Mouse (Mus musculus): ENCODE data around the gene Fam173a. TPM values are rescaled to one million over a fixed set of nuclear protein-coding genes. Genes with fewer than 3 reads are reported as not detected.
A peak's percentile ranks its signal among the peaks of the same experiment; 100 is the strongest.

Gene Fam173a
- polyA plus RNA-seq, 1 experiment from 2014 or later, result 96.8 TPM

- H3K36me3 ChIP-seq (ENCODE audit: insufficient read depth), result peaks cover 57% of the 10 kb centered on the region
- no peak for TF ChIP-seq CTCF (IDR thresholded peaks at IDR 0.05; ENCODE audit: low read depth)
- H3K4me1 ChIP-seq (ENCODE audit: insufficient read depth), result peaks cover 33% of the 10 kb centered on the region
- H3K27ac ChIP-seq (ENCODE audit: low read depth), result peak overlapping the region; percentile 91; the same call in 1 of the 2 replicates
- H3K27me3 ChIP-seq (ENCODE audit: insufficient read depth, low read length), result no peaks in the 10 kb centered on the region
- peak overlapping the region; percentile 98 for H3K4me2 ChIP-seq
- 82% methylated on average over 8 of the region's 8 CpGs for WGBS
- H3K9me3 ChIP-seq (ENCODE audit: low read depth, low read length), result no peaks in the 10 kb centered on the region
- DNase-seq, result no peak
- peak overlapping the region; percentile 67; the same call in 1 of the 2 replicates for H3K9ac ChIP-seq
- peak overlapping the region; percentile 82 for H3K4me3 ChIP-seq (ENCODE audit: low read depth, low read length)
- ATAC-seq (ENCODE audit: insufficient read depth), result no peak
Observed at GRCm38 (mm10) chr17:25828223-25828594, 35.5 kb upstream of the Fam173a start.

- H3K4me3 ChIP-seq (ENCODE audit: low read depth, low read length), result no peak overlapping the region
- no peak for TF ChIP-seq CTCF (IDR thresholded peaks at IDR 0.05; ENCODE audit: low read depth)
- no peak overlapping the region for H3K4me2 ChIP-seq
- H3K9me3 ChIP-seq (ENCODE audit: low read depth, low read length), result no peaks in the 10 kb centered on the region
- 89% methylated on average over 22 of the region's 22 CpGs for WGBS
- H3K4me1 ChIP-seq (ENCODE audit: insufficient read depth), result peaks cover 33% of the 10 kb centered on the region
- ATAC-seq (ENCODE audit: insufficient read depth) (no peak), DNase-seq (no peak)
- H3K36me3 ChIP-seq (ENCODE audit: insufficient read depth), result peaks cover 57% of the 10 kb centered on the region
- H3K27me3 ChIP-seq (ENCODE audit: insufficient read depth, low read length), result no peaks in the 10 kb centered on the region
- H3K9ac ChIP-seq, result no peak overlapping the region
- H3K27ac ChIP-seq (ENCODE audit: low read depth), result no peak overlapping the region
Observed at GRCm38 (mm10) chr17:25827546-25828222, 35.0 kb upstream of the Fam173a start.

- 91% methylated on average over 13 of the region's 13 CpGs for WGBS
- no peak for ATAC-seq (ENCODE audit: insufficient read depth)
Observed at GRCm38 (mm10) chr17:25827011-25827410, 34.3 kb upstream of the Fam173a start.

GRCm38 (mm10) chr17:25825984-25826570, 33.4 kb upstream of the Fam173a start:
- no peak for TF ChIP-seq CTCF (IDR thresholded peaks at IDR 0.05; ENCODE audit: low read depth)
- Histone ChIP-seq H3K9me3 (ENCODE audit: low read depth, low read length) (no peaks in the 10 kb centered on the region), H3K4me1 (ENCODE audit: insufficient read depth) (peaks cover 25% of the 10 kb centered on the region), H3K9ac (no peak overlapping the region), H3K27me3 (ENCODE audit: insufficient read depth, low read length) (no peaks in the 10 kb centered on the region), H3K36me3 (ENCODE audit: insufficient read depth) (peaks cover 47% of the 10 kb centered on the region), H3K27ac (ENCODE audit: low read depth) (no peak overlapping the region), H3K4me2 (no peak overlapping the region), H3K4me3 (ENCODE audit: low read depth, low read length) (no peak overlapping the region)
- DNase-seq (no peak), ATAC-seq (ENCODE audit: insufficient read depth) (no peak)
- 92% methylated on average over 27 of the region's 27 CpGs for WGBS

More at GRCm38 (mm10) chr17:25827011-25827410, 34.3 kb upstream of the Fam173a start:
- no peak for TF ChIP-seq CTCF (IDR thresholded peaks at IDR 0.05; ENCODE audit: low read depth)
- Histone ChIP-seq H3K9ac (no peak overlapping the region; the same call in 1 of the 2 replicates), H3K27ac (ENCODE audit: low read depth) (no peak overlapping the region), H3K4me2 (no peak overlapping the region), H3K27me3 (ENCODE audit: insufficient read depth, low read length) (no peaks in the 10 kb centered on the region), H3K4me3 (ENCODE audit: low read depth, low read length) (no peak overlapping the region), H3K9me3 (ENCODE audit: low read depth, low read length) (no peaks in the 10 kb centered on the region), H3K4me1 (ENCODE audit: insufficient read depth) (peaks cover 33% of the 10 kb centered on the region), H3K36me3 (ENCODE audit: insufficient read depth) (peaks cover 56% of the 10 kb centered on the region)
- no peak for DNase-seq

- peaks cover 2% of the 10 kb centered on the region for H3K27me3 ChIP-seq (ENCODE audit: insufficient read depth, low read length)
- TF ChIP-seq CTCF (IDR thresholded peaks at IDR 0.05; ENCODE audit: low read depth), result no peak
- 80% methylated on average over 6 of the region's 6 CpGs for WGBS
- no peak for ATAC-seq (ENCODE audit: insufficient read depth)
- no peak overlapping the region for H3K9ac ChIP-seq
- H3K4me1 ChIP-seq (ENCODE audit: insufficient read depth), result peaks cover 22% of the 10 kb centered on the region
- no peaks in the 10 kb centered on the region for H3K9me3 ChIP-seq (ENCODE audit: low read depth, low read length)
- DNase-seq, result no peak
- H3K4me3 ChIP-seq (ENCODE audit: low read depth, low read length), result no peak overlapping the region
- peak overlapping the region; percentile 98; the same call in 1 of the 2 replicates for H3K4me2 ChIP-seq
- H3K36me3 ChIP-seq (ENCODE audit: insufficient read depth), result peaks cover 39% of the 10 kb centered on the region
- H3K27ac ChIP-seq (ENCODE audit: low read depth), result no peak overlapping the region
Observed at GRCm38 (mm10) chr17:25825311-25825710, 32.6 kb upstream of the Fam173a start.

GRCm38 (mm10) chr17:25824362-25825142, 31.9 kb upstream of the Fam173a start:
- ATAC-seq (ENCODE audit: insufficient read depth) (no peak), DNase-seq (no peak)
- H3K9me3 ChIP-seq (ENCODE audit: low read depth, low read length), result no peaks in the 10 kb centered on the region
- H3K4me1 ChIP-seq (ENCODE audit: insufficient read depth), result peaks cover 18% of the 10 kb centered on the region
- H3K36me3 ChIP-seq (ENCODE audit: insufficient read depth), result peaks cover 32% of the 10 kb centered on the region
- WGBS, result 67% methylated on average over 17 of the region's 17 CpGs
- peak overlapping the region; percentile 98 for H3K4me2 ChIP-seq
- H3K27me3 ChIP-seq (ENCODE audit: insufficient read depth, low read length), result peaks cover 9% of the 10 kb centered on the region
- H3K4me3 ChIP-seq (ENCODE audit: low read depth, low read length), result peak overlapping the region; percentile 67
- TF ChIP-seq CTCF (IDR thresholded peaks at IDR 0.05; ENCODE audit: low read depth), result no peak
- no peak overlapping the region for H3K27ac ChIP-seq (ENCODE audit: low read depth)
- peak overlapping the region; percentile 74 for H3K9ac ChIP-seq

- DNase-seq (peak; percentile 96), ATAC-seq (ENCODE audit: insufficient read depth) (peak; percentile 74)
- under 1% methylated on average over 18 of the region's 18 CpGs for WGBS
- Histone ChIP-seq H3K9ac (peak within 1 kb of the TSS; percentile 74), H3K9me3 (ENCODE audit: low read depth, low read length) (no peaks in the 10 kb centered on the region), H3K27ac (ENCODE audit: low read depth) (peak within 1 kb of the TSS; percentile 63), H3K4me1 (ENCODE audit: insufficient read depth) (peaks cover 16% of the 10 kb centered on the region), H3K4me3 (ENCODE audit: low read depth, low read length) (peak within 1 kb of the TSS; percentile 67), H3K4me2 (peak within 1 kb of the TSS; percentile 98), H3K27me3 (ENCODE audit: insufficient read depth, low read length) (peaks cover 20% of the 10 kb centered on the region), H3K36me3 (ENCODE audit: insufficient read depth) (peaks cover 30% of the 10 kb centered on the region)
- TF ChIP-seq CTCF (IDR thresholded peaks at IDR 0.05; ENCODE audit: low read depth), result no peak
Observed at GRCm38 (mm10) chr17:25823452-25823851, 30.8 kb upstream of the Fam173a start, which contains the start of gene Wdr24. Gene Wdr24 (plus strand): TSS chr17:25823627.
